Mouse (Mus musculus) lung, adult 2 months (tissue): Measurements from ENCODE around the gene Sh2b3. TPM values are rescaled to one million over a fixed set of nuclear protein-coding genes. Genes with fewer than 3 reads are reported as not detected.

Experiments used
- DNase-seq: peaks from one replicate; pipeline ENCODE4 v3.0.0; 2022
- H3K4me1 ChIP-seq: fragments of 200-500 bp; 2 replicates; pipeline ENCODE4 v1.6.1; 2011; ENCODE audit warnings: low read length; ENCODE audit not compliant: control insufficient read depth, insufficient read depth
- H3K4me3 ChIP-seq: fragments of 200-500 bp; replicated peaks from 2 replicates; pipeline ENCODE3; 2011; ENCODE audit warnings: low read depth, mild to moderate bottlenecking, control low read depth, low read length; ENCODE audit errors: extremely low read depth
- CTCF ChIP-seq: fragments of 200-500 bp; IDR thresholded peaks from 2 replicates; pipeline ENCODE4 v1.5.1; 2011; ENCODE audit warnings: mild to moderate bottlenecking, low read length, control low read depth; ENCODE audit not compliant: insufficient read depth
- POLR2A ChIP-seq: fragments of 200-500 bp; IDR thresholded peaks from 2 replicates; pipeline ENCODE4 v1.6.1; 2011; ENCODE audit warnings: low read depth, mild to moderate bottlenecking, control low read depth, low read length, borderline replicate concordance; ENCODE audit errors: extremely low read depth
- WGBS: fragments of 180-500 bp; shearing (Covaris S2); methylation state at CpG from one replicate; pipeline ENCODE4 v1.1.7; 2018; 5-methylcytosine and 5-hydroxymethylcytosine counted together
- polyA plus RNA-seq: library from polyadenylated mRNA; depleted of rRNA; stranded (reverse); fragments of >200 nt; gene quantifications from 2 replicates; pipeline ENCODE4 v1.2.3, GENCODE M21; 2012

The Sh2b3 gene
- polyA plus RNA-seq, 1 experiment: 58.8 TPM

DNA sequence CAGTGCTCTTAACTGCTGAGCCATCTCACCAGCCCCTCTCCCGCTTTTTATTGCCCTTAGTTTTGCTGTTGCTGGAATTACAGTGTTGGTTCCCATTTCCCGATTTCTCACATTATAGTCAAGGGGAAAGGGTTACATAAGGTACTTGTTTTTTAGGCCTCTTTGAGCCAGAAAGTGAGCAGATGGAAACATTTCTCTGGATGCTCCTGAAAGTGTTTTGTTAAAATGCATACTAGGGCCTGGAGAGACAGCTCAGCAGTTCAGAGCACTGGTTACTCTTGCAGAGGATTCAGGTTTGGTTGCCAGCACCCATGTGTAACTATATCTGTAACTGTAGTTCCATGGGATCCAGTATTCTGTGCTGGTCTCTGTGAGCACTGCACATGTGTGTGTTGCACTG lies 29.2 kb downstream of the Sh2b3 start:
- DNase-seq: no peak
- WGBS: 84% methylated on average over 2 of the region's 2 CpGs
- H3K4me3 ChIP-seq: no peak overlapping the region
- H3K4me1 ChIP-seq: peaks cover 15% of the 10 kb centered on the region
- no peak for TF ChIP-seq CTCF
- no peak for TF ChIP-seq POLR2A

DNA sequence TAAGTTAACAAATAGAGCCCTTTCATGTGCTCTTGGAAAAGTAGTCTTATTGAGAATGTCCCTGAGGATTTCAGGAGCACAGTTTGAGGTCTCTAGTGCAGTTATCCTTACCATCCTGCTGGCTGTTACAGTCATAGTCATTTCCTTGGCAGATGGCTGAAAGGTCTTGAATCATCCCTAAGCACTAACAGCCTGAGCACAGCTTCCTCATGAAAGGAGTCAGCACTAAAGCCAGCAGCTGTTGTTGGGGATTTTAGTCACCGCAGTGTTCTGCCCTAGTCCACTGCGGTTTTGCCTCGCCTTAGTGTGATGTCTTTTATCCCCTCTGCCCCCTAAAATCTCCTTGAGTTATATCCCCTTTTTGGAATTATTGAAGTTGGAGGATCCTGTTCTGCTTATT lies 30.3 kb downstream of the Sh2b3 start:
- Histone ChIP-seq H3K4me3 (no peak overlapping the region), H3K4me1 (peaks cover 13% of the 10 kb centered on the region)
- no peak for DNase-seq
- WGBS: 78% methylated on average over 3 of the region's 3 CpGs
- TF ChIP-seq CTCF: no peak
- no peak for TF ChIP-seq POLR2A

DNA sequence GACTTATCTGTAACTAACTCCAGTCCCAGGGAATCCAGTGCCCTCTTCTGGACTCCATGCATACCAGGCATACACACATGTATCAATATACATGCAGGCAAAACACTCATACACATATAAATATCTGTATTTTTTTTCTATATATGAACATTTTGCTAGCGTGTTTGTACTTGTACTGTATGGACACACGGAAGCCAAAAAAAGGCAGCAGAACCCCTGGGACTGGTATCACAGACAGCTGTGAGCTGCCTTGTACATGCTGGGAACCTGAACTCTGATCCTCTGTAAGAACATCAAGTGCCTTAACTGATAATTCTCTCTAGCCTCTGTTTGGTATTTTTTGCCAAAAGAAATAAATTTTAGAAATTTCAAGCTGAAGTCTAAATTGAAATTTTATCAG lies 39.0 kb downstream of the Sh2b3 start:
- TF ChIP-seq CTCF: no peak
- no peak for TF ChIP-seq POLR2A
- H3K4me1 ChIP-seq: no peaks in the 10 kb centered on the region
- H3K4me3 ChIP-seq: no peak overlapping the region
- DNase-seq: no peak
- WGBS: 93% methylated on average over 2 of the region's 2 CpGs

- no peak for DNase-seq
- H3K4me3 ChIP-seq: no peak overlapping the region
- no peaks in the 10 kb centered on the region for H3K4me1 ChIP-seq
- TF ChIP-seq POLR2A: no peak
- no peak for TF ChIP-seq CTCF
- WGBS: 84% methylated on average over 3 of the region's 3 CpGs
Measured at GRCm38 (mm10) chr5:121795800-121796199, 41.6 kb downstream of the Sh2b3 start.

DNA sequence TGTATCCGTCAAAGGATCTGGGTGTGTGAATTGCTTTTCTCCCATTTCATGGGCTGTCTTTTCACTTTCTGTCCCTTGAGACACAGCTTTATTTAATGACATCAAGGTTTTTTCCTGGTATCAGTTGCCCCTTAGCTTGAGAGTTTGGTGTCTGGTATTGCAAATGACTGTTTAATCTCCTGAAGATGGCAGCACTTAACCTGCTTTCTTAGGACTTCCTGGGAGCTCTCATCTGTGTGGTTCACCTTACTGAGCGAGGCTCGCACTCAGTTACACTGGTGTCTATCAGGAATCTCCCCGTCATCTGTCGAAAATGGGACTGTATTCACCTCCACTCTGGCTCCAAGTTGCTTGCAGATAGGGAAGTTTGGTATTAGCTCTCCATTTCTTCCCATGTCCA lies 46.4 kb downstream of the Sh2b3 start:
- no peaks in the 10 kb centered on the region for H3K4me1 ChIP-seq
- TF ChIP-seq POLR2A (no peak), CTCF (no peak)
- H3K4me3 ChIP-seq: no peak overlapping the region
- 85% methylated on average over 5 of the region's 5 CpGs for WGBS
- no peak for DNase-seq

- no peak for DNase-seq
- TF ChIP-seq CTCF (no peak), POLR2A (no peak)
- 38% methylated on average over 10 of the region's 10 CpGs for WGBS
- Histone ChIP-seq H3K4me3 (no peak overlapping the region), H3K4me1 (0 out of 2 replicates have a peak, but pooled peaks cover 2% of the 10 kb centered on the region)
Measured at GRCm38 (mm10) chr5:121783862-121784500, 53.5 kb downstream of the Sh2b3 start.

DNA sequence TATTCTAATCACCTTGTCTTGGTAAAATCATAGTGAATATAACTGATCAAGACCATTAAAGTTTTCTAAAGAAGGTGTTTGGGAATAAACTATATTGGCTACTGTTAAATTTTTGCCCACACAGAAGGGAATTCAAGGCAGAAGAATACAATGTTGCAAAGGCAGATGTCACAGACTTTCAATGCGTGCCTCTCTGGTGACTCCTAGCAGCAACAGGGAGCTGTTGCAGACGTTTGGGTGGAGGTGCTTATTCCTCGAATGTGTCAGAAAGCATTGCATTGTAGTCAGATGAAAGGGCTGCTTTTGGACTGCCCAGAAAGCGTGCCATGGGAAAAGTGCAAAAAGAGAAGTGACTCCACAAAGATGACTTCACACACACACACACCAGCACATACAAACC lies 55.0 kb downstream of the Sh2b3 start:
- 56% methylated on average over 4 of the region's 4 CpGs for WGBS
- no peak for TF ChIP-seq CTCF
- TF ChIP-seq POLR2A: no peak
- 0 out of 2 replicates have a peak, but pooled peaks cover 2% of the 10 kb centered on the region for H3K4me1 ChIP-seq
- no peak overlapping the region for H3K4me3 ChIP-seq
- no peak for DNase-seq

DNA sequence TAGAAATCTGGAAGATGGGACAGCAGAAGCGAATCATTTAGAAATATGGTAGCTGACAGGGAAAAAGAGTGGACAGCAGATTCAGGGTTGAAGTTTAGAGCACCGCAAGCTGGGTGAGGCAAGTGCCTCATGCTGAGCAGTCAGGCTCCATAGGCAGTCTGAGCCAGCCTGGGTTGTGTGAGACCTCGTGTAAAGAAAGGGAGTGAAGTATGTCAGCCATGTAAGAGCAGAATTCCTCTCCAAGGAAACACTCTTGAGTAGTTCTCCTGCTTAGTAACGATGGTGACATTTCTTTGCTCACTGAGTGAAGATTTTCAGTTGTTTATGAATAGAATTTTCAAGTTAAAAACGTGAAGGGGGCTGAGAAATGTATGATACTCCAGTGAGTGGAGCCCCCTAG lies 57.3 kb downstream of the Sh2b3 start:
- Histone ChIP-seq H3K4me3 (no peak overlapping the region), H3K4me1 (0 out of 2 replicates have a peak, but pooled peaks cover 2% of the 10 kb centered on the region)
- WGBS: 67% methylated on average over 5 of the region's 5 CpGs
- TF ChIP-seq POLR2A (no peak), CTCF (no peak)
- no peak for DNase-seq

DNA sequence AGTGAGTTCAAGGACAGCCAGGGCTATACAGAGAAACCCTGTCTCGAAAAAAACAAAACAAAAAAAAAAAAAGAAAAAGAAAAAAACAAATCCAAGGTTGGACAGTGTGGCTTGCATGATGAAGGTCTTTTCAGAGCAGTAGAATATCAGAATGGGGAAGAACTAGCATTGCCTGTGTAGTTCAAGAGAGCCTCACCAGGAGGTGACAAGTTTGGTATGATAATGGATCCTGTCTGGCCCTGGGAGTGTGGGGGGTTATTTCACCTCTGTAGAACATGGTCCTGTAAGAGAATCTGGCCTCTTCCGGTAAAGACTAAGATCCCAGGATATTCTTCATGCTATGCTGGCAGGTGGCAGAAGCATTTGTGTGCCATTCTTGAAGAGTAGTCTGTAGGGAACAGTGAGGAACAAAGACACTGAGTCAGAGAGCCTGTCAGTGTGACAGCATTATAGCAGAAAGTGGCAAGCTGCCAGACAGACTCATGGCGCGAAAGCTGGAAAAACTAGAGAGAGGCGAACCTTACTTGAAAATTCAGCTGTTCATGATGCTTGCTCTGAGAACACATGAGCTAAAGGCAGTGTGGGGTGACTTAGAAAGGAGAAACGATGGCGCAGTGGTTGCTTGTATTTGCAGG lies 58.8 kb downstream of the Sh2b3 start:
- 81% methylated on average over 7 of the region's 7 CpGs for WGBS
- H3K4me3 ChIP-seq: no peak overlapping the region
- TF ChIP-seq CTCF (no peak), POLR2A (no peak)
- H3K4me1 ChIP-seq: no peaks in the 10 kb centered on the region
- DNase-seq: no peak

GRCm38 (mm10) chr5:121771611-121772010 lies 65.8 kb downstream of the Sh2b3 start:
- 91% methylated on average over 3 of the region's 3 CpGs for WGBS
- no peak for TF ChIP-seq POLR2A
- TF ChIP-seq CTCF: no peak
- H3K4me3 ChIP-seq: no peak overlapping the region
- DNase-seq: no peak
- no peaks in the 10 kb centered on the region; the same call in 1 of the 2 replicates for H3K4me1 ChIP-seq
